Mouse (Mus musculus): ENCODE measurements around the gene 2900011O08Rik.

DNA sequence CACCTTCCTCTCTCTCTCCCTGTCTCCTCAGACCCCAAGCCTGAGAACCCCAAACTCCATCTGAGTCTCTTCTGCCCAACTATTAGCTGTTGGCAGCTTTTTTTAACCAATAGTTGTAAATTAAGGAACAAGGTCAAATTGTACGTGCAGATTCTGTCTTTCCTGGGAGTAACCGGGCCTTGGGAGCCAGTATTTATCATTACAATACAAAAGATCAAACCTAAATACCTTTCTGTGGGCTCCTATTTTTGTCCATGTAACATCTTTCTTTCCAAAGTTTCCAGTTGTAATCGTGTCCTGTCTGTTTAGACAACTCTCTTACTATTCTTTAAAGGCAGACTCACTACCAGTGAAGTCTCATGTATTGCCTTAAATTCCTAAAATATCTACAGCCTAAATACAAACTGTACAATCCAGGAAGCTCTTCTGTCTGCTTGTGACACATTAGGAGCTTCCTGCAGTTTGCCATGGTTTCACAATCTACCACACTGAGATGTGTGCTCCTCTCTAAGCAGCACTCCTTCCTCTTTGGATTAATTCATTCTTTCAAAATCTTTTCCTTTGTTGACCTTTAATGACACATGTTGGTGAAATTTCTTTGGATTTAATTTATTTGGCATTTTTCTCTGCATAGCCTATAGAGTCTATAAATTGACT lies 34.9 kb downstream of the 2900011O08Rik start:
- no peak for TF ChIP-seq GATA1 (IDR thresholded peaks at IDR 0.05; ENCODE audit: borderline replicate concordance, low read length)
- no peak for TF ChIP-seq FLI1 (IDR thresholded peaks at IDR 0.05; ENCODE audit: low read length)
